Mouse (Mus musculus): ENCODE measurements at regions not wholly inside any gene's neighbourhood (a gene's known extent, or its start where the extent isn't known, plus 50 kb on each side); places are given as distances from the start of the nearest gene placed in this dataset.

DNA sequence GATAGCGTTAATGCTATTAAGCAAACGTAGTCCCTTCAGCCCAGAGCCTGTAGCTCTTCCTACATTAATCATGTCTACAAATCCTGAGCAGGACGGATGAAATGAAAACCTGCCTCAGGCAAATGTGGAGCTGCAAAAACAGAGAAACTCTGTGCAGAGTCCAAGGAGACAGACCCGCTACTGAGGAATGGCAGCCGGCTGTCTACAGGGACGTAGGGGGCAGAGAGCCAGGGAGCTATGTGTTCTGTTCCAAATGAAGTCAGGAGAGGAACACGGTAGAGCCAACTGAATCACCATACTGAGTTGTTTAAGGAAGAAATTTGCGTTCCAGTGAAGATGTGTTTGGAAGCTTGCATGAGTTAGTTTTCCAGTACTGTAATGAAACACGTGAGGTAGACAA, 217.3 kb downstream of the Matn1 start:
- DNase-seq: peak; percentile 65 to 76

- no peak for DNase-seq
These were observed 219.7 kb downstream of the Matn1 start for GRCm38 (mm10) chr4:131163782-131164315.

- DNase-seq: peak; percentile 62 to 66
These were observed 222.5 kb downstream of the Matn1 start for GRCm38 (mm10) chr4:131166574-131167270.

GRCm38 (mm10) chr4:131167921-131168320, 223.7 kb downstream of the Matn1 start:
- no peak for DNase-seq

GRCm38 (mm10) chr4:131173783-131174460, 229.7 kb downstream of the Matn1 start:
- DNase-seq: no peak

DNA sequence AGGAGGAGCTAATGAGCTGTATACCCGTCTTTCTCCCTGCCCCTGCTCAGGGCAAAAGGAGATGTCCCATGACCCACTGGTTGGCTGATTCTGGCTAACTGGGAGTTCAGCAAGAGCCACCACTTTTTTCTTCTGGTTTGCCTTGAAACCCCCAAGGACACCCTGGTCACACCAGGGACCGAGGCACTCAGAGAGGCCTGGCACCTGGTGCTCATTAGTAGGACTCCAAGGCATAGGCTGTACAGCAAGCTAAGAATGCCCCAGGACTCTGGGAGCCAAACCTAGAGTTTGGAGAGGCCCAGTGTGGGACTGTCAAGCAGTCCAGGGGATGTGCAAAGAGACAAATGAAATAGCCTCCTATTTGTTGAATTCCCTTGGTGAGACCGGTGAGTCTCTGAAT, 232.5 kb downstream of the Matn1 start:
- no peak for DNase-seq

- DNase-seq: no peak
These were observed 233.7 kb downstream of the Matn1 start for GRCm38 (mm10) chr4:131177889-131178288.

DNA sequence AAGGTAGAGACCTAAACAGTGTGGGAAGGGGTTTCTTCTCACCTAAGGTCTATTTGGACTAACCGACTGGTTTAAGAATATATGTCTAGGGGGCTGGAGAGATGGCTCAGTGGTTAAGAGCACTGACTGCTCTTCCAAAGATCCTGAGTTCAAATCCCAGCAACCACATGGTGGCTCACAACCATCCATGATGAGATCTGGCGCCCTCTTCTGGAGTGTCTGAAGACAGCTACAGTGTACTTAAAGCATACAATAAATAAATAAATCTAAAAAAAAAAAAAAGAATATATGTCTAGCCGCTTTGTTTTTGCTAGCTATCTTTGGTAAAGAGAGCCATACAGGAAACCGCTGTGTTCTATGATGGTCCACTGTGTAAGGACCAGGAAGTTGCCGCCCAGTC, 234.5 kb downstream of the Matn1 start:
- DNase-seq: peak; percentile 47 to 53

DNA sequence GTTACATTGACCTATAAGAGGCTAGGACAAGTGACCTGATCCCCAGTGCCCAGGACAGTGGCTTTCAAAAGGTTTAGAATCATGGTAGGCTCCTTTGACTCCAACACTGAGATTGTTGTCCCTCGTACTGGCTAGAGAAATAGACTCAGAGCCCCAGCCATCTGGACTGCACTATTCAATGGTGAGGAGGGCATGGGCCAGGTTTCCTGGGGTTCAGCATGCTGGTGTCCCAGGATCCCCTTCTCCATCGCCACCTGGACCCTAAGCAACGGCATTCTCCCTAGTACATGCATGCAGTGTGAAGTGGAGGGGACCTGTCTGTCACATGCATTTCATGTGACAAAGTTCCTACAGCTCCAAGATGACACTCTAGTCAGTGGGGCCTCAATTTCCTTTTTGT, 243.9 kb downstream of the Matn1 start:
- DNase-seq: peak; percentile 52 to 71

- DNase-seq: peak; percentile 81 to 85
These were observed 247.1 kb downstream of the Matn1 start for GRCm38 (mm10) chr4:131191106-131191880.

DNA sequence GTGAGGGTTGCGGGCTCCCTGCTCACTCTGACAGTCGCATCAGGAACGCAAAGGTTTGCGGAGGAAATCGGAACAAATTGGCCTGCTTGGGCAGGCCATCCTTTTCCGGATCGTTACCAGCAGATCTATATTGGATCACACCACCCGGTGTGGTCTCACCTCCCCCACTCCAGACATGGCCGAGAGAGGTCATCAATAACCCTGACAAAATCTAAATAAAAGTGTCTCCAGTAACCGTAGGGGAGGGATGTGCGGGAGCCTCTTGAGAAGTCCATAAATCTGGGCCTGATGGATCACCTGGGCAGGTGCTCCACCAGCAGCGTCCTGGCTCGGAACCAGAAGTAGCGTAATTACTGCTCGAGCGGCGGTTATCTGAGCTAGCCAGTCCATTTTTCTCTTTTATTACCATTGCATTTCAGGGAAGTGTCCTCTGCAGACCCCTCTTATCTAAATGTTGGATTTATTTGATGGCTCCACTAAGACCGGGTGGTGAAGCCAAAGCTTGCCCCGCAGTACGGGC, 249.8 kb downstream of the Matn1 start:
- DNase-seq: peak; percentile 50 to 55

DNA sequence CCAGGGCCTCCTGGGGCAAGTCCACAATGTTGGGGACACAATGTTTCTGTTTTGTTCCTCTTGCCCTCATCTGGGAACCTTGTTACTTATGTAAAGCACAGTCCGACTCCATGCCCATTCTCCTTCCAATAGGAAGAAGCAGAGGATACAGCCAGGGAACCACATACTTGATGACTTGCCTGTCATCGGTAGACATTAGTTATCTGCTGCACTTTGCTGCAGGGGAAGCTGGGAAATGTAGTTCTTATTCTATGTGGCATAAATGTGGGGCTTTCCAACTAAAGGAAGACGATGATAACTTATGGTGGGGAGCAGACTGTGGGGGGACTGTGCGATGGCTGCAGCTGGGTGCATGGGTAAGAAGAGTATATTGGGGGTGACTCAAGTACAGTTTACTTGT, 252.0 kb downstream of the Matn1 start:
- DNase-seq: no peak

GRCm38 (mm10) chr4:131203721-131204120, 259.5 kb downstream of the Matn1 start:
- no peak for DNase-seq

- DNase-seq: no peak
These were observed 260.5 kb downstream of the Matn1 start for GRCm38 (mm10) chr4:131204722-131205121.

GRCm38 (mm10) chr4:131205127-131205526, 260.9 kb downstream of the Matn1 start:
- peak in 1 of 2 experiments; percentile 38 for DNase-seq

- peak; percentile 90 to 95 for DNase-seq
These were observed 261.5 kb downstream of the Matn1 start for GRCm38 (mm10) chr4:131205685-131206084.

GRCm38 (mm10) chr4:131206181-131206885, 262.1 kb downstream of the Matn1 start:
- DNase-seq: peak in 1 of 2 experiments; percentile 58

GRCm38 (mm10) chr4:131206886-131207200, 262.7 kb downstream of the Matn1 start:
- peak; percentile 75 to 86 for DNase-seq

DNA sequence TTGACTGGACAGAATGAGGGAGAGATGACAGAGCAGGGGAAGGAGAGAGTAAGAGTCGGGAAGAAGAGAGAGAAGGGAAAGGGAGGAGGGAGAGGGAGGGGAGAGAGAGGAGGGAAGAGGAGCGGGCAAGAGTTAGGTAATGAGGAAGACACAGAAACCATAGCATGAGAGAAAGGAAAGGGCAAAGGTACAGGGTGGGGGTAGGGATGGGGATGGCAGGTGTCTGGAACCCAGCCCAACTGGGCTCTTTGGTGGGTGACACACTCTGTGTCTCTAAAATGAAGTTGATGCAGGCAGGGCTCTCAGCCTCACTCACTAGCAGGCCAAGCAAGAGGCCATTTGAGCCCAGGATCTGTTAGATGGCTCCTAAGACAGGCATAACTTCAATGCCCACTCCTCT, 263.1 kb downstream of the Matn1 start:
- no peak for DNase-seq

- DNase-seq: no peak
These were observed 264.0 kb downstream of the Matn1 start for GRCm38 (mm10) chr4:131208166-131208565.

GRCm38 (mm10) chr4:131208637-131209036, 264.5 kb downstream of the Matn1 start:
- no peak for DNase-seq

DNA sequence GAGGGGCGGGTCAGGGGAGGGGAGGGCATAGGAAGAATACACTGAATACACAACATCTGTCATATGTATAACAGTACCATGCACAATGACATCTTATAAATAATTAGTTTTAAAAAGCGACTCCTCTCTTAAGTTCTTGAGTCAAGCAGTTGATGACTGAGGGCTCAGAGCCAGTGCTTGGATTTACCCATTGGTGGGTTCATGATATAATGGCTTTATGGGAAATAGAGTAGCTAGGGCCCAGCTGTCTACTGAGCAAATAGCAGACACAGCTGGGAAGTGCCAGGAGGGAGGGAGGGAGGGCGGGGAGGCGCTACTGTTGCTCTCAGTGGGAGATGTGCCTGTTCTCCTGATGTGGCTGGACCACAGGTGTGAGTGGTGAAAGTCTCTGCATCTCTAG, 268.5 kb downstream of the Matn1 start:
- DNase-seq: no peak

GRCm38 (mm10) chr4:131215682-131216081, 271.5 kb downstream of the Matn1 start:
- no peak for DNase-seq
